Mouse (Mus musculus) heart, postnatal 0 days (tissue): ENCODE results near the gene Krt31. TPM values are rescaled to one million over a fixed set of nuclear protein-coding genes. Genes with fewer than 3 reads are reported as not detected.

Experiments used
- ATAC-seq: fragments of 200-750 bp; cut with Nextera tagmentation; 2 replicates; pipeline ENCODE4 v1.8.0; 2017; ENCODE audit warnings: low read depth, moderate number of reproducible peaks, moderate library complexity; ENCODE audit not compliant: insufficient read depth
- DNase-seq: peaks from one replicate; pipeline ENCODE4 v3.0.0-alpha.2; 2016; ENCODE audit warnings: low spot score
- H3K27ac ChIP-seq: fragments of 300-500 bp; sonication (generic); 2 replicates; pipeline ENCODE4 v1.5.1; 2014; ENCODE audit warnings: low read depth, mild to moderate bottlenecking
- H3K27me3 ChIP-seq: fragments of 300-500 bp; sonication (generic); 2 replicates; pipeline ENCODE4 v1.6.1; 2014; ENCODE audit warnings: low read length, mixed read lengths; ENCODE audit not compliant: control insufficient read depth, insufficient read depth
- H3K36me3 ChIP-seq: fragments of 300-500 bp; sonication (generic); replicated peaks from 2 replicates; pipeline ENCODE4 v1.6.1; 2014; ENCODE audit warnings: low read length, mixed read lengths; ENCODE audit not compliant: control insufficient read depth, insufficient read depth
- H3K4me1 ChIP-seq: fragments of 300-500 bp; sonication (generic); 2 replicates; pipeline ENCODE4 v1.6.1; 2014; ENCODE audit warnings: antibody characterized with exemption; ENCODE audit not compliant: control insufficient read depth, insufficient read depth
- H3K4me2 ChIP-seq: fragments of 300-500 bp; sonication (generic); 2 replicates; pipeline ENCODE4 v1.6.1; 2014; ENCODE audit warnings: low read depth, mild to moderate bottlenecking, low read length, moderate library complexity
- H3K4me3 ChIP-seq: fragments of 300-500 bp; sonication (generic); 2 replicates; pipeline ENCODE4 v1.5.1; 2014; ENCODE audit warnings: low read depth, low read length
- H3K9ac ChIP-seq: fragments of 300-500 bp; sonication (generic); replicated peaks from 2 replicates; pipeline ENCODE4 v1.6.1; 2014; ENCODE audit warnings: low read depth, low read length, mixed read lengths
- H3K9me3 ChIP-seq: fragments of 300-500 bp; sonication (generic); replicated peaks from 2 replicates; pipeline ENCODE4 v1.6.1; 2016; ENCODE audit warnings: low read length; ENCODE audit not compliant: control insufficient read depth
- CTCF ChIP-seq: IDR thresholded peaks from 2 replicates; pipeline ENCODE4 v1.5.1; 2016; ENCODE audit warnings: antibody characterized with exemption, control low read depth, low read depth
- EP300 ChIP-seq: IDR thresholded peaks from 2 replicates; pipeline ENCODE4 v1.6.1; 2016; ENCODE audit warnings: antibody characterized with exemption, low read depth
- WGBS: fragments of 180-500 bp; shearing (Covaris S2); extraction: QIAGEN DNeasy Blood & Tissue Kit; methylation state at CpG from one replicate; pipeline ENCODE4 v1.1.7; 2014; 5-methylcytosine and 5-hydroxymethylcytosine counted together
- polyA plus RNA-seq: library from polyadenylated mRNA; unstranded; fragments of >200 nt; fragmentation: Nextera tagmentation; extraction: Ambion mirVana; gene quantifications from 2 replicates; pipeline ENCODE4 v1.2.1, GENCODE M21; 2015
- total RNA-seq: library from RNA; depleted of rRNA; stranded (reverse); fragments of >200 nt; gene quantifications from 2 replicates; pipeline ENCODE4 v1.2.3, GENCODE M21; 2014; ENCODE audit warnings: low replicate concordance; rRNA removed

Gene Krt31
- total and polyA plus RNA-seq, 2 experiments from 2014 or later: not detected

- H3K9ac ChIP-seq: no peak overlapping the region
- ATAC-seq (no peak), DNase-seq (no peak)
- H3K4me3 ChIP-seq: no peak overlapping the region
- H3K4me1 ChIP-seq: no peaks in the 10 kb centered on the region
- TF ChIP-seq EP300: no peak
- TF ChIP-seq CTCF: no peak
- no peak overlapping the region for H3K27ac ChIP-seq
- no peak overlapping the region for H3K4me2 ChIP-seq
- no peaks in the 10 kb centered on the region for H3K9me3 ChIP-seq
- no peaks in the 10 kb centered on the region for H3K36me3 ChIP-seq
- H3K27me3 ChIP-seq: 0 out of 2 replicates have a peak, but pooled peaks cover 7% of the 10 kb centered on the region
- WGBS: 74% methylated on average over 7 of the region's 7 CpGs
These were observed 51.3 kb downstream of the Krt31 start for GRCm38 (mm10) chr11:99999091-99999490.

Other genes with a start within 250 kb of the Krt31 start
- not detected in 2 replicates for gene Gm11554, start 246.1 kb downstream of the Krt31 start, total RNA-seq
- not detected in 2 replicates for gene Gm11554, start 246.1 kb downstream of the Krt31 start, polyA plus RNA-seq
- not detected in 2 replicates for gene Krtap4-13, start 240.7 kb downstream of the Krt31 start, total RNA-seq
- not detected in 2 replicates for gene Krtap4-13, start 240.7 kb downstream of the Krt31 start, polyA plus RNA-seq
- not detected in 2 replicates for gene Gm11564, start 234.9 kb downstream of the Krt31 start, total RNA-seq
- gene Gm11564, start 234.9 kb downstream of the Krt31 start, polyA plus RNA-seq: not detected in 2 replicates
- not detected in 2 replicates for gene 2300003K06Rik, start 212.5 kb downstream of the Krt31 start, total RNA-seq
- gene 2300003K06Rik, start 212.5 kb downstream of the Krt31 start, polyA plus RNA-seq: not detected in 2 replicates
- not detected in 2 replicates for gene Krtap4-16, start 198.9 kb downstream of the Krt31 start, total RNA-seq
- not detected in 2 replicates for gene Krtap4-16, start 198.9 kb downstream of the Krt31 start, polyA plus RNA-seq
- not detected in 2 replicates for gene Gm11568, start 192.6 kb downstream of the Krt31 start, total RNA-seq
- gene Gm11568, start 192.6 kb downstream of the Krt31 start, polyA plus RNA-seq: not detected in 2 replicates
- not detected in 2 replicates for gene Gm11559, start 186.1 kb downstream of the Krt31 start, total RNA-seq
- not detected in 2 replicates for gene Gm11559, start 186.1 kb downstream of the Krt31 start, polyA plus RNA-seq
- gene Krtap9-1, start 177.2 kb downstream of the Krt31 start, total RNA-seq: not detected in 2 replicates
- not detected in 2 replicates for gene Krtap9-1, start 177.2 kb downstream of the Krt31 start, polyA plus RNA-seq
- not detected in 2 replicates for gene Gm11567, start 171.4 kb downstream of the Krt31 start, total RNA-seq
- not detected in 2 replicates for gene Gm11567, start 171.4 kb downstream of the Krt31 start, polyA plus RNA-seq
- gene Krtap31-1, start 142.6 kb downstream of the Krt31 start, total RNA-seq: not detected in 2 replicates
- not detected in 2 replicates for gene Krtap31-1, start 142.6 kb downstream of the Krt31 start, polyA plus RNA-seq
- not detected in 2 replicates for gene Gm11565, start 135.8 kb downstream of the Krt31 start, total RNA-seq
- not detected in 2 replicates for gene Gm11565, start 135.8 kb downstream of the Krt31 start, polyA plus RNA-seq
- not detected in 2 replicates for gene Krtap31-2, start 114.3 kb downstream of the Krt31 start, total RNA-seq
- gene Krtap31-2, start 114.3 kb downstream of the Krt31 start, polyA plus RNA-seq: not detected in 2 replicates
- gene Krtap9-5, start 102.1 kb downstream of the Krt31 start, total RNA-seq: not detected in 2 replicates
- gene Krtap9-5, start 102.1 kb downstream of the Krt31 start, polyA plus RNA-seq: not detected in 2 replicates
- gene Krtap29-1, start 71.5 kb downstream of the Krt31 start, total RNA-seq: not detected in 2 replicates
- gene Krtap29-1, start 71.5 kb downstream of the Krt31 start, polyA plus RNA-seq: not detected in 2 replicates
- gene Krtap16-1, start 64.0 kb downstream of the Krt31 start, total RNA-seq: not detected in 2 replicates
- not detected in 2 replicates for gene Krtap16-1, start 64.0 kb downstream of the Krt31 start, polyA plus RNA-seq
- not detected in 2 replicates for gene Krtap17-1, start 56.6 kb downstream of the Krt31 start, total RNA-seq
- not detected in 2 replicates for gene Krtap17-1, start 56.6 kb downstream of the Krt31 start, polyA plus RNA-seq
- not detected in 2 replicates for gene Krt33a, start 34.3 kb downstream of the Krt31 start, total RNA-seq
- gene Krt33a, start 34.3 kb downstream of the Krt31 start, polyA plus RNA-seq: not detected in 2 replicates
- not detected in 2 replicates for gene Krt33b, start 20.7 kb downstream of the Krt31 start, total RNA-seq
- gene Krt33b, start 20.7 kb downstream of the Krt31 start, polyA plus RNA-seq: not detected in 2 replicates
- gene Krt34, start 9.0 kb downstream of the Krt31 start, total RNA-seq: not detected in 2 replicates
- not detected in 2 replicates for gene Krt34, start 9.0 kb downstream of the Krt31 start, polyA plus RNA-seq
- not detected in 2 replicates for gene Krt32, start 37.7 kb upstream of the Krt31 start, total RNA-seq
- not detected in 2 replicates for gene Krt32, start 37.7 kb upstream of the Krt31 start, polyA plus RNA-seq
- not detected in 2 replicates for gene Krt35, start 45.7 kb upstream of the Krt31 start, total RNA-seq
- gene Krt35, start 45.7 kb upstream of the Krt31 start, polyA plus RNA-seq: not detected in 2 replicates
- gene Krt36, start 55.1 kb upstream of the Krt31 start, total RNA-seq: not detected in 2 replicates
- gene Krt36, start 55.1 kb upstream of the Krt31 start, polyA plus RNA-seq: not detected in 2 replicates
- not detected in 2 replicates for gene Krt13, start 71.0 kb upstream of the Krt31 start, total RNA-seq
- 0.30 TPM in 1 of 2 replicates, not detected in the other for gene Krt13, start 71.0 kb upstream of the Krt31 start, polyA plus RNA-seq
- gene Krt15, start 85.4 kb upstream of the Krt31 start, total RNA-seq: 0.12 and 8.1 TPM in 2 replicates
- 0.40 and 2.8 TPM in 2 replicates for gene Krt15, start 85.4 kb upstream of the Krt31 start, polyA plus RNA-seq
- gene Krt19, start 98.1 kb upstream of the Krt31 start, total RNA-seq: 22.5 and 52.2 TPM in 2 replicates
- gene Krt19, start 98.1 kb upstream of the Krt31 start, polyA plus RNA-seq: 20.6 and 29.3 TPM in 2 replicates
- not detected in 2 replicates for gene Krt9, start 142.7 kb upstream of the Krt31 start, total RNA-seq
- gene Krt9, start 142.7 kb upstream of the Krt31 start, polyA plus RNA-seq: not detected in 2 replicates
- gene Krt14, start 157.0 kb upstream of the Krt31 start, total RNA-seq: 2.3 and 3.1 TPM in 2 replicates
- gene Krt14, start 157.0 kb upstream of the Krt31 start, polyA plus RNA-seq: 2.8 and 3.0 TPM in 2 replicates
- gene Krt16, start 198.4 kb upstream of the Krt31 start, total RNA-seq: not detected in 2 replicates
- not detected in 2 replicates for gene Krt16, start 198.4 kb upstream of the Krt31 start, polyA plus RNA-seq
- gene Krt17, start 210.5 kb upstream of the Krt31 start, total RNA-seq: 2.2 TPM in 1 of 2 replicates, not detected in the other
- gene Krt17, start 210.5 kb upstream of the Krt31 start, polyA plus RNA-seq: 0.14 and 0.32 TPM in 2 replicates
- gene Krt42, start 219.3 kb upstream of the Krt31 start, total RNA-seq: not detected in 2 replicates
- gene Krt42, start 219.3 kb upstream of the Krt31 start, polyA plus RNA-seq: not detected in 2 replicates